16 mouse cellular contexts compared by ENCODE assay signal in genomic region chr12:76311951-76312350, GRCm38 (mm10). TPM values are rescaled to one million over a fixed set of nuclear protein-coding genes. Genes with fewer than 3 reads are reported as not detected.
DNase-seq lines count a peak whose midpoint lies in the region; ATAC-seq and TF ChIP-seq lines count a peak whose summit lies in the region.
"Had no signal": no experiment of that assay in that cellular context is flagged by ENCODE, and none has a peak within 500 bp of the region (broad histone marks: within the 10 kb centered on the region; RNA-seq: fewer than 3 reads in every experiment).

No protein-coding gene starts in this region.

- H3K4me3 ChIP-seq in heart, embryonic 14.5 days (ENCODE audit: control insufficient read depth in 1 of 2, insufficient read depth in 1 of 2, low read depth in 1 of 2, low read length in 2 of 2) = no peak overlapping the region
- H3K4me3 ChIP-seq in lung, postnatal 0 days (ENCODE audit: low read depth, low read length) = no peak overlapping the region
- no peak overlapping the region for H3K4me3 ChIP-seq in intestine, embryonic 15.5 days (replicated peaks)
- H3K4me3 ChIP-seq in stomach, embryonic 15.5 days (replicated peaks) = no peak overlapping the region
- H3K4me3 ChIP-seq: limb, embryonic 15.5 days had no signal

- no peaks in the 10 kb centered on the region for H3K27me3 ChIP-seq in heart, embryonic 14.5 days (ENCODE audit: control insufficient read depth, insufficient read depth, low read length)
- no peaks in the 10 kb centered on the region for H3K27me3 ChIP-seq in lung, postnatal 0 days (replicated peaks; ENCODE audit: insufficient read depth, low read length)
- H3K27me3 ChIP-seq in intestine, embryonic 15.5 days (replicated peaks) = no peaks in the 10 kb centered on the region
- no peaks in the 10 kb centered on the region for H3K27me3 ChIP-seq in stomach, embryonic 15.5 days (replicated peaks)
- H3K27me3 ChIP-seq: limb, embryonic 15.5 days had no signal

- H3K36me3 ChIP-seq in heart, embryonic 14.5 days (ENCODE audit: control insufficient read depth, insufficient read depth, low read length) = peaks cover 31% of the 10 kb centered on the region
- H3K36me3 ChIP-seq in lung, postnatal 0 days (ENCODE audit: insufficient read depth, low read length) = peaks cover 18% of the 10 kb centered on the region
- H3K36me3 ChIP-seq in intestine, embryonic 15.5 days = no peaks in the 10 kb centered on the region
- peaks cover 23% of the 10 kb centered on the region; the same call in 1 of the 2 replicates for H3K36me3 ChIP-seq in stomach, embryonic 15.5 days

- ATAC-seq in heart, embryonic 14.5 days (ENCODE audit: insufficient number of reproducible peaks, insufficient read depth, low FRiP score, low read depth) = peak; percentile 36
- peak; percentile 66 for ATAC-seq in lung, postnatal 0 days
- peak; percentile 50 for ATAC-seq in intestine, embryonic 15.5 days
- ATAC-seq in stomach, embryonic 15.5 days (ENCODE audit: insufficient read depth, low FRiP score, low read depth) = peak; percentile 20; the same call in 1 of the 2 replicates
- ATAC-seq: inflammation-experienced regulatory T-cells, adult 6 months had no signal

- TF ChIP-seq EP300 in lung, postnatal 0 days (IDR thresholded peaks at IDR 0.05) = peak; percentile 30; the same call in 1 of the 2 replicates

- TF ChIP-seq CTCF in lung, postnatal 0 days (IDR thresholded peaks at IDR 0.05) = no peak

- H3K4me2 ChIP-seq in heart, embryonic 14.5 days (ENCODE audit: low read length) = no peak overlapping the region
- H3K4me2 ChIP-seq in lung, postnatal 0 days (replicated peaks; ENCODE audit: low read depth, low read length) = no peak overlapping the region
- H3K4me2 ChIP-seq in intestine, embryonic 15.5 days (replicated peaks) = no peak overlapping the region
- no peak overlapping the region for H3K4me2 ChIP-seq in stomach, embryonic 15.5 days
- H3K4me2 ChIP-seq: limb, embryonic 15.5 days had no signal

- WGBS in heart, embryonic 14.5 days = 63% methylated on average over 8 of the region's 8 CpGs
- WGBS in lung, postnatal 0 days = 64% methylated on average over 8 of the region's 8 CpGs
- WGBS in intestine, embryonic 15.5 days = 75% methylated on average over 8 of the region's 8 CpGs
- 76% methylated on average over 8 of the region's 8 CpGs for WGBS in stomach, embryonic 15.5 days

- H3K9ac ChIP-seq in heart, embryonic 14.5 days (ENCODE audit: low read length) = peak overlapping the region; percentile 14; the same call in 1 of the 2 replicates
- no peak overlapping the region for H3K9ac ChIP-seq in lung, postnatal 0 days (replicated peaks; ENCODE audit: low read depth)
- no peak overlapping the region for H3K9ac ChIP-seq in intestine, embryonic 15.5 days
- no peak overlapping the region for H3K9ac ChIP-seq in stomach, embryonic 15.5 days
- H3K9ac ChIP-seq: limb, embryonic 15.5 days had no signal

- H3K27ac ChIP-seq in heart, embryonic 14.5 days (replicated peaks in 1 of 2; ENCODE audit: control insufficient read depth in 1 of 2, insufficient read depth in 1 of 2, low read depth in 2 of 2, low read length in 2 of 2) = no peak overlapping the region
- H3K27ac ChIP-seq in lung, postnatal 0 days (ENCODE audit: low read length) = peak overlapping the region; percentile 51
- 0 out of 2 replicates have a peak overlapping the region, but pooled peaks have one; percentile 20 for H3K27ac ChIP-seq in intestine, embryonic 15.5 days
- 0 out of 2 replicates have a peak overlapping the region, but pooled peaks have one; percentile 16 for H3K27ac ChIP-seq in stomach, embryonic 15.5 days
- H3K27ac ChIP-seq: limb, embryonic 15.5 days had no signal

- H3K4me1 ChIP-seq in heart, embryonic 14.5 days (ENCODE audit: control insufficient read depth in 2 of 2, insufficient read depth in 2 of 2, low read length in 2 of 2) = peaks cover 24 to 25% of the 10 kb centered on the region in 2 experiments
- H3K4me1 ChIP-seq in lung, postnatal 0 days (ENCODE audit: insufficient read depth, low read depth, low read length) = peaks cover 16% of the 10 kb centered on the region; the same call in 1 of the 2 replicates
- H3K4me1 ChIP-seq in intestine, embryonic 15.5 days (replicated peaks) = peaks cover 8% of the 10 kb centered on the region; the same call in 1 of the 2 replicates
- H3K4me1 ChIP-seq in stomach, embryonic 15.5 days = peaks cover 4% of the 10 kb centered on the region; the same call in 1 of the 2 replicates

- DNase-seq in heart, adult 18-20 months = no peak
- DNase-seq in lung, postnatal 0 days (ENCODE audit: low spot score) = peak; percentile 69
- DNase-seq in lung, postnatal 4 days = no peak
- DNase-seq in adrenal gland, postnatal 10 days = no peak
- no peak for DNase-seq in spleen, adult 12 weeks (ENCODE audit: low spot score)
- DNase-seq: cerebellum, adult 9-10 months; embryo, embryonic 11 days; gastrocnemius, postnatal 14 days; kidney, postnatal 14 days; right cerebral cortex, postnatal 25 days; thymus, postnatal 14 days had no signal

- H3K9me3 ChIP-seq in heart, embryonic 14.5 days (ENCODE audit: control insufficient read depth, low read length) = no peaks in the 10 kb centered on the region
- no peaks in the 10 kb centered on the region for H3K9me3 ChIP-seq in lung, postnatal 0 days (ENCODE audit: low read length)
- no peaks in the 10 kb centered on the region for H3K9me3 ChIP-seq in intestine, embryonic 15.5 days
- H3K9me3 ChIP-seq in stomach, embryonic 15.5 days = no peaks in the 10 kb centered on the region
- H3K9me3 ChIP-seq: limb, embryonic 15.5 days had no signal

RNA-seq across cellular contexts. Expression of gene Akap5, which starts 12.7 kb away (rescaled TPM):
- polyA plus RNA-seq in heart, embryonic 14.5 days (2014; fragmentation: Nextera tagmentation; extraction: Ambion mirVana) = 4.2 and 5.3 TPM in 2 replicates
- total RNA-seq in heart, adult 18-20 months (2021) = under 1 TPM; 0.46 to 0.52 TPM
- 84.2 and 108 TPM in 2 replicates for polyA plus RNA-seq in lung, postnatal 0 days (2015; fragmentation: Nextera tagmentation; extraction: Ambion mirVana)
- 2.7 and 3.3 TPM in 2 replicates for polyA plus RNA-seq in intestine, embryonic 15.5 days (2015; fragmentation: Nextera tagmentation; extraction: Ambion mirVana)
- polyA plus RNA-seq in stomach, embryonic 15.5 days (2015; fragmentation: Nextera tagmentation; extraction: Ambion mirVana) = 4.1 TPM in 2 replicates
- total RNA-seq in adrenal gland, postnatal 10 days (2021) = 1 to 10 TPM; 4.6 to 7.0 TPM

RNA-seq across cellular contexts. Expression of gene Mthfd1, which starts 56.9 kb away (rescaled TPM):
- polyA plus RNA-seq in heart, embryonic 14.5 days (2014; fragmentation: Nextera tagmentation; extraction: Ambion mirVana) = 37.2 and 37.3 TPM in 2 replicates
- 10 to 100 TPM; 25.6 to 27.9 TPM for total RNA-seq in heart, adult 18-20 months (2021)
- polyA plus RNA-seq in lung, postnatal 0 days (2015; fragmentation: Nextera tagmentation; extraction: Ambion mirVana) = 105 and 111 TPM in 2 replicates
- 102 TPM in 2 replicates for polyA plus RNA-seq in intestine, embryonic 15.5 days (2015; fragmentation: Nextera tagmentation; extraction: Ambion mirVana)
- 87.7 and 108 TPM in 2 replicates for polyA plus RNA-seq in stomach, embryonic 15.5 days (2015; fragmentation: Nextera tagmentation; extraction: Ambion mirVana)
- total RNA-seq in adrenal gland, postnatal 10 days (2021) = 10 to 100 TPM; 51.5 to 52.5 TPM

RNA-seq across cellular contexts. Expression of gene Zbtb25, which starts 57.5 kb away (rescaled TPM):
- 12.1 and 14.4 TPM in 2 replicates for polyA plus RNA-seq in heart, embryonic 14.5 days (2014; fragmentation: Nextera tagmentation; extraction: Ambion mirVana)
- total RNA-seq in heart, adult 18-20 months (2021) = 1 to 10 TPM; 5.2 to 5.8 TPM
- polyA plus RNA-seq in lung, postnatal 0 days (2015; fragmentation: Nextera tagmentation; extraction: Ambion mirVana) = 7.3 and 7.5 TPM in 2 replicates
- 11.7 and 12.4 TPM in 2 replicates for polyA plus RNA-seq in intestine, embryonic 15.5 days (2015; fragmentation: Nextera tagmentation; extraction: Ambion mirVana)
- 13.7 and 14.5 TPM in 2 replicates for polyA plus RNA-seq in stomach, embryonic 15.5 days (2015; fragmentation: Nextera tagmentation; extraction: Ambion mirVana)
- 10 to 100 TPM in 1 of 2 experiments, 1 to 10 TPM in 1; 8.7 to 15.9 TPM for total RNA-seq in adrenal gland, postnatal 10 days (2021)

RNA-seq across cellular contexts. Expression of gene Zbtb1, which starts 58.1 kb away (rescaled TPM):
- 8.0 and 8.8 TPM in 2 replicates for polyA plus RNA-seq in heart, embryonic 14.5 days (2014; fragmentation: Nextera tagmentation; extraction: Ambion mirVana)
- 1 to 10 TPM; 2.9 to 3.0 TPM for total RNA-seq in heart, adult 18-20 months (2021)
- 5.8 and 6.9 TPM in 2 replicates for polyA plus RNA-seq in lung, postnatal 0 days (2015; fragmentation: Nextera tagmentation; extraction: Ambion mirVana)
- polyA plus RNA-seq in intestine, embryonic 15.5 days (2015; fragmentation: Nextera tagmentation; extraction: Ambion mirVana) = 6.7 and 7.6 TPM in 2 replicates
- polyA plus RNA-seq in stomach, embryonic 15.5 days (2015; fragmentation: Nextera tagmentation; extraction: Ambion mirVana) = 8.9 and 9.5 TPM in 2 replicates
- 1 to 10 TPM; 5.7 to 7.2 TPM for total RNA-seq in adrenal gland, postnatal 10 days (2021)

Comparison
In these comparisons a context has a peak if more than half of its experiments do, and no peak if none do; other contexts are left out.
1. H3K27ac ChIP-seq: peak in lung, postnatal 0 days (single experiment), intestine, embryonic 15.5 days (single experiment) and stomach, embryonic 15.5 days (single experiment); none in heart, embryonic 14.5 days (0 of 2).
2. RNA of gene Akap5, which starts 12.7 kb away (polyA plus RNA-seq): 84.2 to 108 TPM in lung, postnatal 0 days; 4.2 to 5.3 TPM in heart, embryonic 14.5 days, 4.1 TPM in stomach, embryonic 15.5 days and 2.7 to 3.3 TPM in intestine, embryonic 15.5 days; every median in the first group is over 10 times any median in the second.
3. Peak in every context shown above with its lines, with median percentiles within 50 percentile points of each other: ATAC-seq.